Mouse (Mus musculus) thymus, adult 2 months (tissue): ENCODE measurements around the gene 1700013G24Rik. TPM values are rescaled to one million over a fixed set of nuclear protein-coding genes. Genes with fewer than 3 reads are reported as not detected.

ENCODE experiments used
- DNase-seq: peaks from one replicate; pipeline ENCODE4 v3.0.0; 2021
- H3K27ac ChIP-seq: fragments of 200-500 bp; 2 replicates; pipeline ENCODE4 v1.5.1; 2012; ENCODE audit warnings: low read length, control low read depth; ENCODE audit not compliant: control insufficient read depth, insufficient read depth
- H3K27me3 ChIP-seq: fragments of 200-500 bp; 2 replicates; pipeline ENCODE4 v1.6.1; 2012; ENCODE audit warnings: mild to moderate bottlenecking, low read length, moderate library complexity, mixed read lengths; ENCODE audit not compliant: control insufficient read depth, insufficient read depth
- H3K36me3 ChIP-seq: fragments of 200-500 bp; 2 replicates; pipeline ENCODE4 v1.6.1; 2012; ENCODE audit warnings: mild to moderate bottlenecking, low read length, moderate library complexity; ENCODE audit not compliant: control insufficient read depth, insufficient read depth
- H3K4me1 ChIP-seq: fragments of 200-500 bp; replicated peaks from 2 replicates; pipeline ENCODE4 v1.6.1; 2012; ENCODE audit warnings: low read length; ENCODE audit not compliant: control insufficient read depth, insufficient read depth
- H3K4me3 ChIP-seq: fragments of 200-500 bp; 2 replicates; pipeline ENCODE4 v1.5.1; 2012; ENCODE audit warnings: mild to moderate bottlenecking, low read length, control low read depth, moderate library complexity; ENCODE audit not compliant: control insufficient read depth, insufficient read depth
- CTCF ChIP-seq: fragments of 200-500 bp; IDR thresholded peaks from 2 replicates; pipeline ENCODE4 v1.5.1; 2012; ENCODE audit warnings: mild to moderate bottlenecking, control low read depth, low read length, moderate library complexity, borderline replicate concordance; ENCODE audit not compliant: control insufficient read depth, poor library complexity, insufficient read depth; ENCODE audit errors: extremely low read depth
- POLR2A ChIP-seq: fragments of 200-500 bp; IDR thresholded peaks from 2 replicates; pipeline ENCODE4 v1.6.1; 2012; ENCODE audit warnings: mild to moderate bottlenecking, low read length, control low read depth, moderate library complexity; ENCODE audit not compliant: control insufficient read depth, poor library complexity, insufficient read depth; ENCODE audit errors: extremely low read depth
- WGBS: fragments of 180-500 bp; shearing (Covaris S2); methylation state at CpG from one replicate; pipeline ENCODE4 v1.1.7; 2018; 5-methylcytosine and 5-hydroxymethylcytosine counted together
- polyA plus RNA-seq: library from polyadenylated mRNA; depleted of rRNA; stranded (reverse); fragments of >200 nt; gene quantifications from 2 replicates; pipeline ENCODE4 v1.2.3, GENCODE M21; 2012

The 1700013G24Rik gene
- polyA plus RNA-seq, 1 experiment = 0.22 TPM

- no peaks in the 10 kb centered on the region; the same call in 1 of the 2 replicates for H3K27me3 ChIP-seq
- DNase-seq = no peak
- H3K27ac ChIP-seq = no peak overlapping the region
- H3K36me3 ChIP-seq = no peaks in the 10 kb centered on the region
- no peak overlapping the region for H3K4me3 ChIP-seq
- TF ChIP-seq CTCF = no peak
- no peak for TF ChIP-seq POLR2A
- WGBS = 80% methylated on average over 14 of the region's 14 CpGs
- peaks cover 4% of the 10 kb centered on the region for H3K4me1 ChIP-seq
These were observed 32.3 kb downstream of the 1700013G24Rik start for GRCm38 (mm10) chr4:137485258-137485960.

- H3K36me3 ChIP-seq = no peaks in the 10 kb centered on the region
- no peaks in the 10 kb centered on the region; the same call in 1 of the 2 replicates for H3K27me3 ChIP-seq
- no peak overlapping the region for H3K4me3 ChIP-seq
- DNase-seq = no peak
- H3K27ac ChIP-seq = no peak overlapping the region
- 87% methylated on average over 20 of the region's 20 CpGs for WGBS
- H3K4me1 ChIP-seq = peaks cover 4% of the 10 kb centered on the region
- TF ChIP-seq CTCF = no peak
- no peak for TF ChIP-seq POLR2A
These were observed 33.3 kb downstream of the 1700013G24Rik start for GRCm38 (mm10) chr4:137486081-137487014.

- TF ChIP-seq CTCF (no peak), POLR2A (no peak)
- 71% methylated on average over 10 of the region's 10 CpGs for WGBS
- H3K27me3 ChIP-seq = no peaks in the 10 kb centered on the region; the same call in 1 of the 2 replicates
- peaks cover 4% of the 10 kb centered on the region for H3K4me1 ChIP-seq
- no peak overlapping the region for H3K4me3 ChIP-seq
- H3K27ac ChIP-seq = no peak overlapping the region
- H3K36me3 ChIP-seq = no peaks in the 10 kb centered on the region
- DNase-seq = no peak
These were observed 34.4 kb downstream of the 1700013G24Rik start for GRCm38 (mm10) chr4:137487286-137488000.

GRCm38 (mm10) chr4:137488038-137488437, 35.0 kb downstream of the 1700013G24Rik start:
- Histone ChIP-seq H3K27ac (no peak overlapping the region), H3K4me3 (no peak overlapping the region)

GRCm38 (mm10) chr4:137488571-137489303, 35.7 kb downstream of the 1700013G24Rik start:
- Histone ChIP-seq H3K36me3 (no peaks in the 10 kb centered on the region), H3K27ac (no peak overlapping the region), H3K27me3 (no peaks in the 10 kb centered on the region; the same call in 1 of the 2 replicates), H3K4me3 (no peak overlapping the region), H3K4me1 (peaks cover 4% of the 10 kb centered on the region)
- WGBS = 53% methylated on average over 12 of the region's 12 CpGs
- TF ChIP-seq POLR2A (no peak), CTCF (no peak)
- no peak for DNase-seq

More at GRCm38 (mm10) chr4:137488038-137488437, 35.0 kb downstream of the 1700013G24Rik start:
- no peaks in the 10 kb centered on the region for H3K36me3 ChIP-seq
- 88% methylated on average over 11 of the region's 11 CpGs for WGBS
- no peak for TF ChIP-seq POLR2A
- no peak for TF ChIP-seq CTCF
- H3K27me3 ChIP-seq = no peaks in the 10 kb centered on the region; the same call in 1 of the 2 replicates
- no peak for DNase-seq
- H3K4me1 ChIP-seq = peaks cover 4% of the 10 kb centered on the region

- no peaks in the 10 kb centered on the region for H3K36me3 ChIP-seq
- no peak overlapping the region for H3K27ac ChIP-seq
- H3K4me1 ChIP-seq = peaks cover 4% of the 10 kb centered on the region
- TF ChIP-seq POLR2A = no peak
- TF ChIP-seq CTCF = no peak
- 60% methylated on average over 8 of the region's 8 CpGs for WGBS
- H3K4me3 ChIP-seq = no peak overlapping the region
- no peak for DNase-seq
- H3K27me3 ChIP-seq = no peaks in the 10 kb centered on the region
These were observed 36.9 kb downstream of the 1700013G24Rik start for GRCm38 (mm10) chr4:137489996-137490395.
